Mouse (Mus musculus): ENCODE data around the gene Hexdc. TPM values are rescaled to one million over a fixed set of nuclear protein-coding genes. Genes with fewer than 3 reads are reported as not detected.

Gene Hexdc
- polyA plus RNA-seq, 1 experiment = 70.0 TPM

- H3K27ac ChIP-seq (ENCODE audit: insufficient read depth, low read length) = no peak overlapping the region
- no peak for TF ChIP-seq CTCF (IDR thresholded peaks at IDR 0.05; ENCODE audit: extremely low read depth, insufficient read depth, low read length)
- H3K4me3 ChIP-seq (ENCODE audit: insufficient read depth, low read length) = no peak overlapping the region
- H3K4me1 ChIP-seq (ENCODE audit: control insufficient read depth, insufficient read depth, low read length) = 0 out of 2 replicates have a peak, but pooled peaks cover 4% of the 10 kb centered on the region
Measured at GRCm38 (mm10) chr11:121189681-121190080, 14.6 kb upstream of the Hexdc start.

- no peak for TF ChIP-seq POLR2A (IDR thresholded peaks at IDR 0.05; ENCODE audit: extremely low read depth, insufficient read depth, low read length)
- no peak for TF ChIP-seq CTCF (IDR thresholded peaks at IDR 0.05; ENCODE audit: extremely low read depth, insufficient read depth, low read length)
- 0 out of 2 replicates have a peak, but pooled peaks cover 4% of the 10 kb centered on the region for H3K4me1 ChIP-seq (ENCODE audit: control insufficient read depth, insufficient read depth, low read length)
- H3K4me3 ChIP-seq (ENCODE audit: insufficient read depth, low read length) = no peak overlapping the region
- H3K27ac ChIP-seq (ENCODE audit: insufficient read depth, low read length) = no peak overlapping the region
Measured at GRCm38 (mm10) chr11:121192742-121193141, 11.5 kb upstream of the Hexdc start.

GRCm38 (mm10) chr11:121193415-121193814 is 10.8 kb upstream of the Hexdc start:
- H3K4me3 ChIP-seq (ENCODE audit: insufficient read depth, low read length) = no peak overlapping the region
- H3K27ac ChIP-seq (ENCODE audit: insufficient read depth, low read length) = no peak overlapping the region
- 0 out of 2 replicates have a peak, but pooled peaks cover 4% of the 10 kb centered on the region for H3K4me1 ChIP-seq (ENCODE audit: control insufficient read depth, insufficient read depth, low read length)
- TF ChIP-seq POLR2A (IDR thresholded peaks at IDR 0.05; ENCODE audit: extremely low read depth, insufficient read depth, low read length) (no peak), CTCF (IDR thresholded peaks at IDR 0.05; ENCODE audit: extremely low read depth, insufficient read depth, low read length) (no peak)

- Histone ChIP-seq H3K4me3 (ENCODE audit: insufficient read depth, low read length) (no peak overlapping the region), H3K27ac (ENCODE audit: insufficient read depth, low read length) (no peak overlapping the region), H3K4me1 (ENCODE audit: control insufficient read depth, insufficient read depth, low read length) (0 out of 2 replicates have a peak, but pooled peaks cover under 1% of the 10 kb centered on the region)
- TF ChIP-seq POLR2A (IDR thresholded peaks at IDR 0.05; ENCODE audit: extremely low read depth, insufficient read depth, low read length) = no peak
- no peak for TF ChIP-seq CTCF (IDR thresholded peaks at IDR 0.05; ENCODE audit: extremely low read depth, insufficient read depth, low read length)
Measured at GRCm38 (mm10) chr11:121198622-121199021, 5.6 kb upstream of the Hexdc start.

GRCm38 (mm10) chr11:121199851-121200250 is 4.4 kb upstream of the Hexdc start:
- no peaks in the 10 kb centered on the region for H3K4me1 ChIP-seq (ENCODE audit: control insufficient read depth, insufficient read depth, low read length)
- H3K4me3 ChIP-seq (ENCODE audit: insufficient read depth, low read length) = no peak overlapping the region
- H3K27ac ChIP-seq (ENCODE audit: insufficient read depth, low read length) = no peak overlapping the region
- no peak for TF ChIP-seq POLR2A (IDR thresholded peaks at IDR 0.05; ENCODE audit: extremely low read depth, insufficient read depth, low read length)
- TF ChIP-seq CTCF (IDR thresholded peaks at IDR 0.05; ENCODE audit: extremely low read depth, insufficient read depth, low read length) = no peak

GRCm38 (mm10) chr11:121200781-121201180 is 3.5 kb upstream of the Hexdc start:
- TF ChIP-seq POLR2A (IDR thresholded peaks at IDR 0.05; ENCODE audit: extremely low read depth, insufficient read depth, low read length) = no peak
- TF ChIP-seq CTCF (IDR thresholded peaks at IDR 0.05; ENCODE audit: extremely low read depth, insufficient read depth, low read length) = no peak
- Histone ChIP-seq H3K4me3 (ENCODE audit: insufficient read depth, low read length) (no peak overlapping the region), H3K4me1 (ENCODE audit: control insufficient read depth, insufficient read depth, low read length) (no peaks in the 10 kb centered on the region), H3K27ac (ENCODE audit: insufficient read depth, low read length) (no peak overlapping the region)

- no peak overlapping the region for H3K27ac ChIP-seq (ENCODE audit: insufficient read depth, low read length)
- TF ChIP-seq POLR2A (IDR thresholded peaks at IDR 0.05; ENCODE audit: extremely low read depth, insufficient read depth, low read length) = no peak
- peak; percentile 68 for TF ChIP-seq CTCF (IDR thresholded peaks at IDR 0.05; ENCODE audit: extremely low read depth, insufficient read depth, low read length)
- H3K4me1 ChIP-seq (ENCODE audit: control insufficient read depth, insufficient read depth, low read length) = no peaks in the 10 kb centered on the region
- no peak overlapping the region for H3K4me3 ChIP-seq (ENCODE audit: insufficient read depth, low read length)
Measured at GRCm38 (mm10) chr11:121201436-121202198, 2.6 kb upstream of the Hexdc start.

GRCm38 (mm10) chr11:121203859-121204160 is 423 bp upstream of the Hexdc start:
- TF ChIP-seq CTCF (IDR thresholded peaks at IDR 0.05; ENCODE audit: extremely low read depth, insufficient read depth, low read length) = no peak
- TF ChIP-seq POLR2A (IDR thresholded peaks at IDR 0.05; ENCODE audit: extremely low read depth, insufficient read depth, low read length) = no peak
- Histone ChIP-seq H3K4me1 (ENCODE audit: control insufficient read depth, insufficient read depth, low read length) (no peaks in the 10 kb centered on the region), H3K27ac (ENCODE audit: insufficient read depth, low read length) (no peak overlapping the region), H3K4me3 (ENCODE audit: insufficient read depth, low read length) (peak overlapping the region; percentile 78)

GRCm38 (mm10) chr11:121216831-121217230 is 12.6 kb downstream of the Hexdc start:
- TF ChIP-seq POLR2A (IDR thresholded peaks at IDR 0.05; ENCODE audit: extremely low read depth, insufficient read depth, low read length) (no peak), CTCF (IDR thresholded peaks at IDR 0.05; ENCODE audit: extremely low read depth, insufficient read depth, low read length) (no peak)
- Histone ChIP-seq H3K27ac (ENCODE audit: insufficient read depth, low read length) (no peak overlapping the region), H3K4me1 (ENCODE audit: control insufficient read depth, insufficient read depth, low read length) (no peaks in the 10 kb centered on the region)

GRCm38 (mm10) chr11:121219776-121220175 is 15.5 kb downstream of the Hexdc start:
- no peak overlapping the region for H3K27ac ChIP-seq (ENCODE audit: insufficient read depth, low read length)
- TF ChIP-seq CTCF (IDR thresholded peaks at IDR 0.05; ENCODE audit: extremely low read depth, insufficient read depth, low read length) = no peak
- TF ChIP-seq POLR2A (IDR thresholded peaks at IDR 0.05; ENCODE audit: extremely low read depth, insufficient read depth, low read length) = no peak
- no peak overlapping the region for H3K4me3 ChIP-seq (ENCODE audit: insufficient read depth, low read length)
- no peaks in the 10 kb centered on the region for H3K4me1 ChIP-seq (ENCODE audit: control insufficient read depth, insufficient read depth, low read length)

More at GRCm38 (mm10) chr11:121216831-121217230, 12.6 kb downstream of the Hexdc start:
- H3K4me3 ChIP-seq (ENCODE audit: insufficient read depth, low read length) = no peak overlapping the region

Measured in cortical plate, adult 2 months (tissue).